Comparison of ENCODE assay signal across 9 mouse cellular contexts in the genomic region with DNA sequence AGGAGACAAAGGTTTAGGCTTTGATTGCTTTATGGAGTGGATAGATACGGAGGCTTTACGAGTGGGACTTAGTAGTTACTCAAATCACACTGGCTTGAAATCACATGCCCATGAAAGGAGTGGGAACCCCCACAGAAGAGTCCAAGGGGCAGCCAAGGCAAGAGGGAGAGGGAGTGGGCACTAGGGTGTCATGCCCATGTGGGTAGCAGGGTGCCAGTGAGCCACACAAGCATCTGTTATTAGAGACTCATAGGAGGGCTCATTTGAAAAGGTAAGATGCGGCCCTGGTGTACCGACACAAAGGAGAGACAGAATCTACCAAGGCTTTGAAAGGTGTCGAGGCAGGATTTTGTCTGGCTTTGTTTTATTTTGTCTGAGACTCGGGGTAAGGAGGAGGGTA.
DNase-seq lines count a peak whose midpoint lies in the region; ATAC-seq and TF ChIP-seq lines count a peak whose summit lies in the region.
"Had no signal": no experiment of that assay in that cellular context is flagged by ENCODE, and none has a peak within 500 bp of the region (broad histone marks: within the 10 kb centered on the region; RNA-seq: fewer than 3 reads in every experiment).

No protein-coding gene starts in this region.

- no peaks in the 10 kb centered on the region for H3K36me3 ChIP-seq in forebrain, embryonic 13.5 days (ENCODE audit: poor library complexity, severe bottlenecking)
- H3K36me3 ChIP-seq in hindbrain, postnatal 0 days (ENCODE audit: insufficient read depth, low read length): no peaks in the 10 kb centered on the region
- no peaks in the 10 kb centered on the region for H3K36me3 ChIP-seq in neural tube, embryonic 13.5 days

- H3K4me3 ChIP-seq in layer of hippocampus, adult 2 months: no peak overlapping the region
- peak overlapping the region; percentile 20 for H3K4me3 ChIP-seq in forebrain, embryonic 13.5 days
- no peak overlapping the region for H3K4me3 ChIP-seq in hindbrain, postnatal 0 days (ENCODE audit: low read length)
- H3K4me3 ChIP-seq in neural tube, embryonic 13.5 days: peak overlapping the region; percentile 19

- H3K27me3 ChIP-seq in forebrain, embryonic 13.5 days: no peaks in the 10 kb centered on the region
- H3K27me3 ChIP-seq in hindbrain, postnatal 0 days (ENCODE audit: insufficient read depth, low read length): no peaks in the 10 kb centered on the region
- no peaks in the 10 kb centered on the region for H3K27me3 ChIP-seq in neural tube, embryonic 13.5 days

- DNase-seq in layer of hippocampus, adult 2 months (ENCODE audit: low spot score in 2 of 2): no peak
- no peak for DNase-seq in layer of hippocampus, adult 9-11 months
- DNase-seq in hindbrain, postnatal 0 days (ENCODE audit: low spot score): no peak
- DNase-seq in adrenal gland, adult 18-20 months (ENCODE audit: low spot score in 2 of 2): no peak
- DNase-seq in ovary, postnatal 10 days (ENCODE audit: low spot score): no peak
- DNase-seq in left cerebral cortex, postnatal 4 days: no peak
- DNase-seq: right cerebral cortex, postnatal 4 days had no signal

- no peak for ATAC-seq in forebrain, embryonic 13.5 days
- ATAC-seq in hindbrain, postnatal 0 days: no peak
- no peak for ATAC-seq in neural tube, embryonic 13.5 days (ENCODE audit: low read depth)

- peaks cover 66% of the 10 kb centered on the region for H3K4me1 ChIP-seq in forebrain, embryonic 13.5 days
- H3K4me1 ChIP-seq in hindbrain, postnatal 0 days (ENCODE audit: insufficient read depth, low read length): peaks cover 8% of the 10 kb centered on the region
- H3K4me1 ChIP-seq in neural tube, embryonic 13.5 days (replicated peaks): peaks cover 66% of the 10 kb centered on the region

- intact Hi-C loops in left cerebral cortex, postnatal 4 days (cut with DNase I): no loop called here

- H3K4me2 ChIP-seq in forebrain, embryonic 13.5 days: peak overlapping the region; percentile 49
- H3K4me2 ChIP-seq in hindbrain, postnatal 0 days (ENCODE audit: low read depth, low read length): peak overlapping the region; percentile 21
- peak overlapping the region; percentile 85 for H3K4me2 ChIP-seq in neural tube, embryonic 13.5 days

- no peaks in the 10 kb centered on the region for H3K9me3 ChIP-seq in forebrain, embryonic 13.5 days (replicated peaks)
- H3K9me3 ChIP-seq in hindbrain, postnatal 0 days (ENCODE audit: low read length): no peaks in the 10 kb centered on the region
- no peaks in the 10 kb centered on the region for H3K9me3 ChIP-seq in neural tube, embryonic 13.5 days

- TF ChIP-seq CTCF in layer of hippocampus, adult 2 months (conservative IDR thresholded peaks at IDR 0.05): no peak
- TF ChIP-seq CTCF in hindbrain, postnatal 0 days (IDR thresholded peaks at IDR 0.05; ENCODE audit: low read depth): no peak

- H3K27ac ChIP-seq in layer of hippocampus, adult 2 months: peak overlapping the region; percentile 12; the same call in 1 of the 2 replicates
- peak overlapping the region; percentile 55 for H3K27ac ChIP-seq in forebrain, embryonic 13.5 days
- H3K27ac ChIP-seq in hindbrain, postnatal 0 days: no peak overlapping the region
- H3K27ac ChIP-seq in neural tube, embryonic 13.5 days (replicated peaks): peak overlapping the region; percentile 14; the same call in 1 of the 2 replicates

- WGBS in forebrain, embryonic 13.5 days: 11% methylated on average over 6 of the region's 6 CpGs
- 52% methylated on average over 6 of the region's 6 CpGs for WGBS in hindbrain, postnatal 0 days
- 17% methylated on average over 6 of the region's 6 CpGs for WGBS in neural tube, embryonic 13.5 days

- peak overlapping the region; percentile 53; the same call in 1 of the 2 replicates for H3K9ac ChIP-seq in forebrain, embryonic 13.5 days
- no peak overlapping the region for H3K9ac ChIP-seq in hindbrain, postnatal 0 days (replicated peaks; ENCODE audit: low read length)
- H3K9ac ChIP-seq in neural tube, embryonic 13.5 days: peak overlapping the region; percentile 54

Comparison
In these comparisons a context has a peak if more than half of its experiments do, and no peak if none do; other contexts are left out.
1. H3K4me3 ChIP-seq: peak in forebrain, embryonic 13.5 days (single experiment) and neural tube, embryonic 13.5 days (single experiment); none in layer of hippocampus, adult 2 months (single experiment) and hindbrain, postnatal 0 days (single experiment).
2. H3K4me2 ChIP-seq: peak in every context shown above with its lines; median percentile 85 in neural tube, embryonic 13.5 days; 49 in forebrain, embryonic 13.5 days; 21 in hindbrain, postnatal 0 days.